In genomic region chr17:47802806-47803205, GRCm38 (mm10) we compare ENCODE assay signal across 13 mouse cellular contexts. TPM values are rescaled to one million over a fixed set of nuclear protein-coding genes. Genes with fewer than 3 reads are reported as not detected.
DNase-seq lines count a peak whose midpoint lies in the region; ATAC-seq and TF ChIP-seq lines count a peak whose summit lies in the region.
"Had no signal": no experiment of that assay in that cellular context is flagged by ENCODE, and none has a peak within 500 bp of the region (broad histone marks: within the 10 kb centered on the region; RNA-seq: fewer than 3 reads in every experiment).

No protein-coding gene starts in this region.

- peaks cover 33% of the 10 kb centered on the region for H3K4me1 ChIP-seq in heart, embryonic 10.5 days
- peaks cover 15% of the 10 kb centered on the region for H3K4me1 ChIP-seq in heart, embryonic 12.5 days (replicated peaks)

- H3K27ac ChIP-seq in heart, embryonic 10.5 days: peak overlapping the region; percentile 57; the same call in 1 of the 2 replicates
- no peak overlapping the region for H3K27ac ChIP-seq in heart, embryonic 12.5 days (ENCODE audit: poor library complexity, severe bottlenecking)
- H3K27ac ChIP-seq in left cerebral cortex, adult 2 months: no peak overlapping the region
- H3K27ac ChIP-seq: liver, embryonic 14.5 days; neural tube, embryonic 12.5 days had no signal

- WGBS in heart, embryonic 10.5 days: 10% methylated on average over 8 of the region's 8 CpGs
- 10% methylated on average over 8 of the region's 8 CpGs for WGBS in heart, embryonic 12.5 days

- intact Hi-C loops in left cerebral cortex, adult 2 months (cut with DNase I): no loop called here

- H3K4me2 ChIP-seq in heart, embryonic 12.5 days: no peak overlapping the region
- H3K4me2 ChIP-seq: midbrain, embryonic 11.5 days; neural tube, embryonic 12.5 days had no signal

- no peaks in the 10 kb centered on the region for H3K27me3 ChIP-seq in heart, embryonic 10.5 days (ENCODE audit: insufficient read depth, poor library complexity, severe bottlenecking)
- H3K27me3 ChIP-seq in heart, embryonic 12.5 days (replicated peaks): no peaks in the 10 kb centered on the region
- H3K27me3 ChIP-seq: CH12.LX; neural tube, embryonic 12.5 days had no signal

- no peaks in the 10 kb centered on the region for H3K36me3 ChIP-seq in heart, embryonic 10.5 days
- H3K36me3 ChIP-seq in heart, embryonic 12.5 days: no peaks in the 10 kb centered on the region
- H3K36me3 ChIP-seq: neural tube, embryonic 12.5 days had no signal

- no peak overlapping the region for H3K9ac ChIP-seq in heart, embryonic 12.5 days
- H3K9ac ChIP-seq: liver, embryonic 14.5 days; neural tube, embryonic 12.5 days had no signal

- DNase-seq in heart, embryonic 10.5 days (ENCODE audit: low spot score): no peak
- DNase-seq in lung, postnatal 10 days: peak; percentile 62
- no peak for DNase-seq in lung, adult 18-20 months
- no peak for DNase-seq in left cerebral cortex, adult 2 months (ENCODE audit: extremely low spot score in 1 of 2, low spot score in 2 of 2)
- DNase-seq: adrenal gland, postnatal 36 days; cerebellum, adult 11-12 months had no signal

- H3K9me3 ChIP-seq in heart, embryonic 10.5 days: no peaks in the 10 kb centered on the region
- H3K9me3 ChIP-seq in heart, embryonic 12.5 days (replicated peaks): no peaks in the 10 kb centered on the region
- H3K9me3 ChIP-seq: neural tube, embryonic 12.5 days had no signal

- TF ChIP-seq CTCF in left cerebral cortex, adult 2 months (IDR thresholded peaks at IDR 0.05): no peak

- H3K4me3 ChIP-seq in heart, embryonic 10.5 days: no peak overlapping the region
- H3K4me3 ChIP-seq in heart, embryonic 12.5 days: no peak overlapping the region
- H3K4me3 ChIP-seq in left cerebral cortex, adult 2 months: no peak overlapping the region
- H3K4me3 ChIP-seq: neural tube, embryonic 12.5 days had no signal

- ATAC-seq in heart, embryonic 12.5 days (ENCODE audit: insufficient number of reproducible peaks, low FRiP score): no peak
- ATAC-seq in granulocyte monocyte progenitor cell, adult 5-6 weeks (replicated peaks; ENCODE audit: poor library complexity, severe bottlenecking): peak; percentile 28
- no peak for ATAC-seq in activated CD4-positive, CD25-positive, alpha-beta regulatory T cell, adult 4 months

RNA-seq across cellular contexts. Expression of gene Mdfi, which starts 31.7 kb away (rescaled TPM):
- polyA plus RNA-seq in heart, embryonic 10.5 days (2016; fragmentation: Nextera tagmentation; extraction: Ambion mirVana): 15.3 and 17.7 TPM in 2 replicates
- polyA plus RNA-seq in heart, embryonic 12.5 days (2016; fragmentation: Nextera tagmentation; extraction: Ambion mirVana): 11.1 and 11.2 TPM in 2 replicates
- 3.7 and 5.5 TPM in 2 replicates for total RNA-seq in granulocyte monocyte progenitor cell, adult 5-6 weeks (2014; fragmentation: Nextera tagmentation)
- total RNA-seq in granulocyte monocyte progenitor cell, adult 5-6 weeks (2017): 2.7 and 4.9 TPM in 2 replicates
- under 1 TPM in 1 of 2 experiments, not detected in 1; 0.48 TPM for total RNA-seq in left cerebral cortex, adult 2 months (2021)
- not detected for polyA plus RNA-seq in activated CD4-positive, CD25-positive, alpha-beta regulatory T cell, adult 4 months (2017; shearing (Covaris generic))

Comparison
In these comparisons a context has a peak if more than half of its experiments do, and no peak if none do; other contexts are left out.
1. RNA of gene Mdfi, which starts 31.7 kb away (polyA plus RNA-seq): 15.3 to 17.7 TPM in heart, embryonic 10.5 days and 11.1 to 11.2 TPM in heart, embryonic 12.5 days; not detected in activated CD4-positive, CD25-positive, alpha-beta regulatory T cell, adult 4 months; every median in the first group is over 10 times any median in the second.